Mouse (Mus musculus) forebrain, postnatal 0 days (tissue): Measurements from ENCODE around the gene Thrap3. TPM values are rescaled to one million over a fixed set of nuclear protein-coding genes. Genes with fewer than 3 reads are reported as not detected.
A peak's percentile ranks its signal among the peaks of the same experiment; 100 is the strongest.

Experiments
- ATAC-seq: fragments of 200-750 bp; cut with Nextera tagmentation; 2 replicates; pipeline ENCODE4 v1.8.0; 2017; ENCODE audit warnings: mild to moderate bottlenecking, moderate library complexity
- DNase-seq: peaks from one replicate; pipeline ENCODE4 v3.0.0-alpha.2; 2015
- H3K27ac ChIP-seq: fragments of 300-500 bp; sonication (generic); 2 replicates; pipeline ENCODE4 v1.5.1; 2014; ENCODE audit warnings: low read depth, mild to moderate bottlenecking, antibody characterized with exemption, low read length, moderate library complexity, mixed read lengths
- H3K27me3 ChIP-seq: fragments of 300-500 bp; sonication (generic); 2 replicates; pipeline ENCODE4 v1.6.1; 2014; ENCODE audit warnings: mild to moderate bottlenecking, low read length, mixed read lengths; ENCODE audit not compliant: insufficient read depth
- H3K36me3 ChIP-seq: fragments of 300-500 bp; sonication (generic); 2 replicates; pipeline ENCODE4 v1.6.1; 2014; ENCODE audit warnings: mild to moderate bottlenecking, moderate library complexity; ENCODE audit not compliant: insufficient read depth
- H3K4me1 ChIP-seq: fragments of 300-500 bp; sonication (generic); 2 replicates; pipeline ENCODE4 v1.6.1; 2014; ENCODE audit warnings: antibody characterized with exemption; ENCODE audit not compliant: insufficient read depth
- H3K4me2 ChIP-seq: fragments of 300-500 bp; sonication (generic); 2 replicates; pipeline ENCODE4 v1.6.1; 2014; ENCODE audit warnings: low read depth, mild to moderate bottlenecking, moderate library complexity
- H3K4me3 ChIP-seq: fragments of 300-500 bp; sonication (generic); 2 replicates; pipeline ENCODE4 v1.5.1; 2014; ENCODE audit warnings: low read depth, low read length, mixed read lengths
- H3K9ac ChIP-seq: fragments of 300-500 bp; sonication (generic); 2 replicates; pipeline ENCODE4 v1.6.1; 2014; ENCODE audit warnings: mild to moderate bottlenecking
- H3K9me3 ChIP-seq: fragments of 300-500 bp; sonication (generic); 2 replicates; pipeline ENCODE4 v1.6.1; 2016; ENCODE audit warnings: low read length
- CTCF ChIP-seq: sonication (generic); IDR thresholded peaks from 2 replicates; pipeline ENCODE4 v1.5.1; 2016; ENCODE audit warnings: antibody characterized with exemption, control low read depth, low read depth
- WGBS: fragments of 180-500 bp; shearing (Covaris S2); extraction: QIAGEN DNeasy Blood & Tissue Kit; methylation state at CpG from one replicate; pipeline ENCODE4 v1.1.7; 2014; 5-methylcytosine and 5-hydroxymethylcytosine counted together
- polyA plus RNA-seq: library from polyadenylated mRNA; unstranded; fragments of >200 nt; fragmentation: Nextera tagmentation; extraction: Ambion mirVana; gene quantifications from 2 replicates; pipeline ENCODE4 v1.2.1, GENCODE M21; 2015
- total RNA-seq: library from RNA; depleted of rRNA; stranded (reverse); fragments of >200 nt; gene quantifications from 2 replicates; pipeline ENCODE4 v1.2.3, GENCODE M21; 2014

The Thrap3 gene
- total and polyA plus RNA-seq, 2 experiments from 2014 or later = 111 to 165 TPM

DNA sequence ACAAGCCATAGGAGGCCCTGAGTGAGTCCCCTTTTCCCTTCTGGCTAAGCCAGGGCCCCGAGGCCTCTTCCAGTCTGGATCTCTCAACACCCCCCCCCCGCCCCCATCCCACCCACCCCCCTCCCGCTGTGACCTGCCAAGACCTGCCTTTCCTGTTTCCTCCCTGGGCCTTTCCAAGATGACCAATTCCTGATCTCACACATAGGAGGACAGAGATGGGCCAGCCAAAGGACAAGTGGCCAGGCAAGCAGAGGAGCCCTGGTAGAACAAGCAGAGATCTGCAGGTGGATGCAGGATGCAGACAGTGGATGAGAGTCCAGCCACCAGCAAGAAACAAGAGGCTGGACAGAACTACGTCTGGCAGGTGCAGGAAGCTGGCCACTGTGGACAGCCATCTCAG lies 57.2 kb downstream of the Thrap3 start:
- 52% methylated on average over 4 of the region's 4 CpGs for WGBS
- no peak for ATAC-seq
- H3K4me2 ChIP-seq = no peak overlapping the region
- H3K4me1 ChIP-seq = peaks cover 2% of the 10 kb centered on the region; the same call in 1 of the 2 replicates
- H3K27me3 ChIP-seq = peaks cover 28% of the 10 kb centered on the region
- no peaks in the 10 kb centered on the region for H3K36me3 ChIP-seq
- no peak for DNase-seq
- H3K9me3 ChIP-seq = no peaks in the 10 kb centered on the region
- no peak overlapping the region for H3K4me3 ChIP-seq
- no peak overlapping the region for H3K9ac ChIP-seq
- no peak overlapping the region for H3K27ac ChIP-seq
- no peak for TF ChIP-seq CTCF

DNA sequence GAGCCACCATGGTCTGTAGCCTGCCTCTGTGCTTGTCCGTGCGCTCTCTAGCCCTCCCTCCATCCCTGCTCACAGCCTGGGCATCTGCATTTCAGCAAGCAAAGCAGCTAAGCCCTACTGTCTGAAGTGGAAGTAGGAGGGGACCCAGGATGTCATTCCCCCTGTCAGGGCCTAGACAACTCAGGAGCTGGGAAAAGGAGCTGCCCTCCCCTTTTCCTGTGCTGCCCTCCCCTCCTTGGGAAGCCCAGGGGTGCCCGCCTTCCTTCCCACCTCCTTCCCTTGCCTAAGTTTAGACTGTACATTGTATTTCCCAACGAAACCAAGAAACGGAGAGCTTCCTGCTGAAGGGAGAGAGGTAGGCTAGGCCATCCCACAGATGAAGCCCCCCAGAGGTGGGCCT lies 61.5 kb downstream of the Thrap3 start:
- WGBS = 85% methylated on average over 5 of the region's 5 CpGs
- Histone ChIP-seq H3K9ac (no peak overlapping the region), H3K4me3 (no peak overlapping the region), H3K27ac (no peak overlapping the region), H3K9me3 (no peaks in the 10 kb centered on the region), H3K4me1 (no peaks in the 10 kb centered on the region), H3K36me3 (peaks cover 35% of the 10 kb centered on the region), H3K27me3 (no peaks in the 10 kb centered on the region), H3K4me2 (no peak overlapping the region)
- ATAC-seq (no peak), DNase-seq (no peak)
- no peak for TF ChIP-seq CTCF

DNA sequence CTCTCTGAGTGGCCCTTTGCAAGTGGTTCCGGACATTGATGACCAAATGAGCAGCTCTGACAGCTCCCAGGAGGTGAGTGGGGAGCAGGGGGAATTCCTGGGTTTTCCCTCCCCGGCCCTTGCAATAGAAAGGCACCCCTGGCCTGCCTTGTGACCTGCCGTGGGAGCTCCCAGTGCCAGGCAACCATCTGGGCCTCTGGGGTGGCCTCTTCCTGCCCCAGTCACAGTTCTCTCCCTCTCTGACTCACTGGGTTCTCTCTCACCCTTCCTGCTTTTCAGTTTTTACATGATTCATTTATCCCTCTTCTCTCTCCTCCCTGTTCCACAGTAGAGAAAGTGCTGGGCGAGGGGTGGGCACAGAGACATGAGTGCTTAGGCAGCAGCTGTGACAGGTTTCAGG lies 64.8 kb downstream of the Thrap3 start:
- Histone ChIP-seq H3K4me3 (no peak overlapping the region), H3K9me3 (no peaks in the 10 kb centered on the region), H3K36me3 (peaks cover 45% of the 10 kb centered on the region), H3K4me1 (no peaks in the 10 kb centered on the region), H3K9ac (no peak overlapping the region), H3K27ac (no peak overlapping the region), H3K27me3 (no peaks in the 10 kb centered on the region), H3K4me2 (no peak overlapping the region)
- 88% methylated on average over 4 of the region's 4 CpGs for WGBS
- no peak for DNase-seq
- ATAC-seq = no peak
- no peak for TF ChIP-seq CTCF

DNA sequence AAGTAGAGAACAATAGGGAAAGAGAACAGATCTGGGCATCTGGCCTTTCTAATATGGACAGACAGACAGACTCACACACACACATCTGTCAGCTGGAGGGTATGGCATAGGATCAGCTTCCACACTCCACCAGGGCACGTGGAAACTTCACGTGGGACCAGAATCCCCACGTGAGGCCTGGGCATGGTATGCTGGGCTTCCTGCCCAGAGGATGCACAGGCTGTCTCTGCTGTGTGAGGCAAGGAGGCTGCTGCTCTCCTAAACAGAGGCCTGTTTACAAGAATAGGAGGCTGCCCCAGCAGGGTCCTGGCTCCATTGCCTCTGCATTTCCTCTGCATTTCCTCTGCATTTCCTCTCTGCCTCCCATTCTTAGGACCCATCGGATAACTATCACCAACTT lies 67.9 kb downstream of the Thrap3 start:
- Histone ChIP-seq H3K4me3 (no peak overlapping the region), H3K4me2 (no peak overlapping the region), H3K9me3 (no peaks in the 10 kb centered on the region), H3K9ac (no peak overlapping the region), H3K27ac (no peak overlapping the region), H3K4me1 (peaks cover 3% of the 10 kb centered on the region; the same call in 1 of the 2 replicates), H3K36me3 (peaks cover 54% of the 10 kb centered on the region), H3K27me3 (no peaks in the 10 kb centered on the region)
- no peak for ATAC-seq
- 77% methylated on average over 4 of the region's 4 CpGs for WGBS
- no peak for TF ChIP-seq CTCF
- no peak for DNase-seq

DNA sequence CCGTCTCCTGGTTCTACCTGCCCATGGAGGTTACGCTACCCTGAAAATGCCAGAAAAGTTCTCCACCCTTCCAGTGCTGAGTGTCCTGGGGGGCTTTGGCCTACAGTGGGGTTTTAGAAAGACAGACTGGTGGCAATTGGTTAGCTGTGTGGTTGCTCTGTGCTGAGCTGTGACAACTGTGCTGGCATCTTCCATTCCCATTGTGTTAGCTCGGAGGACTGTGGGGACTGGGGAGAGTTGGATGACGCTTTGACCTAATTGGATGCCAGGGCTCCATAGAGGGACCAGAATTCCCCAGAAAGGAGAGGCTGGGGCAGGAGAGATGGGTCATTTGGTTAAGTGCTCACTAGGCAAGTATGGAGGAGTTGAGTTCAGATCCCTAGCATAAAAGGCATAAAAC lies 68.3 kb downstream of the Thrap3 start:
- TF ChIP-seq CTCF = no peak
- Histone ChIP-seq H3K4me3 (no peak overlapping the region), H3K4me1 (peaks cover 3% of the 10 kb centered on the region; the same call in 1 of the 2 replicates), H3K4me2 (no peak overlapping the region), H3K9ac (no peak overlapping the region), H3K9me3 (no peaks in the 10 kb centered on the region), H3K36me3 (peaks cover 53% of the 10 kb centered on the region), H3K27ac (no peak overlapping the region), H3K27me3 (no peaks in the 10 kb centered on the region)
- WGBS = 90% methylated on average over 4 of the region's 4 CpGs
- no peak for DNase-seq
- no peak for ATAC-seq

DNA sequence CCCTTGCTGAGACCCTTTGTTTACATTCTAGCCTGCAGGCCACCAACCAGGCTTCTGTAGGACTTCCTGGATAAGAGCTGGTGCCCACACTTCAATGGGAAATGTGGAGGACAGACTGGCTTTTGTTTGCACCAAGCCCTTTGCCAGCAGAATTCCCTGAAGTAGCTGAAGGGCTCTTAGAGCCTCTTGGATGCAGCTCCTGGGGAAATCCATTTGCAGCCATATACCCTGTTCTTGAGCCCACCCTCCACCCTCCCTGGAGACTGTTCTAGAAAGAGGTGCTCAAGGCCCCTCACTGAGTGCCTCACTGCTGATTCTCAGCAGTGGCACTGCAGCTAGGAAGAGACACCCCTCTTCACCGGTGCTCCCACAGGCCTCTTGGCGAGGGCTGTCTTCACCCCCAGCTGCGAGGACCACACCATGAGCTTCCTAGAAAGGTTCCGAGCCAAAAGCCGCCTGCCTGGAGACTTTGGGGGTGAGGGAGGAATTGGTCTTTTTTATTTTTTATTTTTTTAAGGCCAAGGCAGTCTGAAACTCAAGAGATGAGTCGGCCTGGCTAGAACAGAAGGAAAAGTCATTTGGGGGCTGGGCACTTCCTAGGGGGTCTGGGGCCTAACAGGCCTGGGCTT lies 69.8 kb downstream of the Thrap3 start:
- ATAC-seq = no peak; the same call in 1 of the 2 replicates
- TF ChIP-seq CTCF = no peak
- Histone ChIP-seq H3K9ac (no peak overlapping the region), H3K36me3 (peaks cover 51% of the 10 kb centered on the region), H3K27ac (peak overlapping the region; percentile 64; the same call in 1 of the 2 replicates), H3K4me2 (no peak overlapping the region), H3K9me3 (no peaks in the 10 kb centered on the region), H3K27me3 (no peaks in the 10 kb centered on the region), H3K4me3 (no peak overlapping the region), H3K4me1 (peaks cover 3% of the 10 kb centered on the region; the same call in 1 of the 2 replicates)
- DNase-seq = no peak
- WGBS = 81% methylated on average over 6 of the region's 6 CpGs

DNA sequence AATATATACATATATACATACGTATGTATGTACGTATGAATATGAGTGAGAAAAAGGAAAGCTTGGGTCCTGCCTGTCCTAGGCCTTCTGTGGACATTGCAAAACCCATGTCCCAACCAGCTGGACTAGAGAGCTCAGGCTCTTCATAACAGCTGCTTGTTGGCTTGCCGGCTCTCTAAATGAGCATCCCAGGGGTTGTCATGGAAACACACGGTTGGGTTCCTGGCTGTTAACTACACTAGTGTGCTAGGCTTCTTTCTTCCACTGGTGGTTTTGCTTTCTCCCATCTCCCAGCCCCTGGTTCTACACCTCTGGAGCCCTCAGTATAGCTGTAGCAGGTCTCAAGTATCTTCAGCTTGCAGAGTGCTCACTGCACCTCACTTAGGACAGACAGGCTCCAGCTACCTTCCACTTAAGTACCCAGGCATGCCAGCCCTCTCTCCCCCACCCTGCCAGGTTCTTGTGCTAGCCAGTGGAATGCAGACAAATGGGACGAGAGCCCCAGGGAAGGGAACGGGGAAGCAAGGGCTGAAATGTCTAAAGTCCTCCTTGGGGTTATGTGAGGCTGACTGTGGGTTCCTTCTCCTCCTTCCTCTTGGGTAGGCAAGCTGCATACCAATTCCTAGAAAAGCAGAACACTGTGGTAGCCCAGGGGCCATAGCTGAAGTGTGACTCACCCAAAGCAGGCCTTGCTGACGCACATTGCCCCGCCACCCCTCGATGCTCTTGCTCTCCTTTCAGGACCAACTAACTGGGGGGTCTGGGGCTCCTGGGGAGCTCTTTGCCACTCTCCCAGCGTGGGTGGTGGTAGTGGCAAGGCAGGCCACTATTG lies 71.1 kb downstream of the Thrap3 start:
- WGBS = 57% methylated on average over 10 of the region's 10 CpGs

More for the DNA sequence above, 71.1 kb downstream of the Thrap3 start:
- no peaks in the 10 kb centered on the region for H3K9me3 ChIP-seq
- H3K4me3 ChIP-seq = no peak overlapping the region
- peak overlapping the region; percentile 64 for H3K27ac ChIP-seq
- ATAC-seq = peak; percentile 91
- H3K4me2 ChIP-seq = no peak overlapping the region
- no peak overlapping the region for H3K9ac ChIP-seq
- peaks cover 3% of the 10 kb centered on the region; the same call in 1 of the 2 replicates for H3K4me1 ChIP-seq
- peaks cover 45% of the 10 kb centered on the region for H3K36me3 ChIP-seq
- peak; percentile 75 for DNase-seq
- 0 out of 2 replicates have a peak, but pooled peaks have one; percentile 10 for TF ChIP-seq CTCF
- H3K27me3 ChIP-seq = no peaks in the 10 kb centered on the region
